Mouse (Mus musculus): ENCODE results near the gene Hccs. TPM values are rescaled to one million over a fixed set of nuclear protein-coding genes. Genes with fewer than 3 reads are reported as not detected.

The Hccs gene
- polyA plus RNA-seq, 1 experiment from 2014 or later: 34.3 TPM

DNA sequence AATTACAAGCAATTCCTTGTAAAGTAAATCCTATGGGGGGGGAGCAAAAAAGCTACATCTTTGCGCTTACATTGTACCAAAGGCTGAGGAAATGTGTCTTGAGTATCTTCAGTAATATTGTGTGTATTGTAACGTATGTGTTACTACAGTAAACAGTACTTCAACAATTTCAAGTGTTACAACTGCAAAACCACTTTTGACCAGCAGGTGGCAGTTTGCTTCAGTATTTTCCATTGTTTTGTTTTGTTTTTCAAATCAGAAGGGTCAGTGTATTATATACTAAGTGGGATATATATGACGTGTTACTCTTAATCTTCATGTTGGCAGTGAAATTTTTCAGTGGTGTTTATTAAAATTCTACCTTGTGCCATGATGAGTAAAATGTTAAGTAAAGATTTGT, 16.2 kb downstream of the Hccs start:
- no peak for ATAC-seq
- Histone ChIP-seq H3K9me3 (ENCODE audit: control insufficient read depth, low read length) (no peaks in the 10 kb centered on the region), H3K4me2 (ENCODE audit: low read length) (no peak overlapping the region), H3K27ac (ENCODE audit: low read length) (no peak overlapping the region), H3K4me3 (replicated peaks; ENCODE audit: low read length) (no peak overlapping the region), H3K27me3 (replicated peaks; ENCODE audit: control insufficient read depth, insufficient read depth, low read length) (no peaks in the 10 kb centered on the region; the same call in 1 of the 2 replicates), H3K4me1 (replicated peaks; ENCODE audit: control insufficient read depth, insufficient read depth, low read length) (no peaks in the 10 kb centered on the region), H3K9ac (replicated peaks; ENCODE audit: low read depth, low read length) (no peak overlapping the region), H3K36me3 (ENCODE audit: control insufficient read depth, insufficient read depth) (no peaks in the 10 kb centered on the region)
- 37% methylated on average over 3 of the region's 3 CpGs for WGBS

DNA sequence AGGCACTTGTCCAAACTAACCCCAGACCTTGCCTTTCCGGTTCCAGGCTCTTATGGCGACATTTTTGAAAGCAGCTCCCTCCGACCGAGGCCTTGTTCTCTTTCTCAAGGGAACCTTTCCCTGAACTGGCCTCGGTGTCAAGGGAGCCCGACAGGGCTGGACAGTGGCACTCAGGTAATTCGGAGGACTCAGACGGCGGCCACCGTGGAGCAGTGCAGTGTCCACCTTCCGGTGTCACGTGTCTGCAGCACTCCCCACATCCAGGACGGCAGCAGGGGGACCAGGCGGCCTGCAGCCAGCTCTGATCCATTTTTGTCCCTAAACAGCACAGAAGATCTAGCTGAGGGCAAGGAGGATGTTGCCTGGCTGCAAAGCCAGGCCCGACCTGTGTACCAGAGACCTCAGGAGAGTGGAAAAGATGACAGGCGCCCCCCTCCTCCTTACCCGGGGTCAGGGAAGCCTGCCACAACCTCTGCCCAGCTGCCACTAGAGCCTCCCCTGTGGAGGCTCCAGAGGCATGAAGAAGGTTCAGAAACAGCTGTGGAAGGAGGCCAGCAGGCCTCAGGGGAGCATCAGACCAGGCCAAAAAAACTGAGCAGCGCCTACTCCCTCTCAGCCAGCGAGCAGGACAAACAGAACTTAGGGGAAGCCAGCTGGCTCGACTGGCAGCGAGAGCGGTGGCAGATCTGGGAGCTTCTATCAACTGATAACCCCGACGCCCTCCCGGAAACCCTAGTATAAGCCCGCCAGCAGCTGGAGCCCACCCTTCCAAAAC, 17.7 kb downstream of the Hccs start:
- no peak overlapping the region for H3K4me3 ChIP-seq (replicated peaks; ENCODE audit: low read length)
- ATAC-seq: no peak

DNA sequence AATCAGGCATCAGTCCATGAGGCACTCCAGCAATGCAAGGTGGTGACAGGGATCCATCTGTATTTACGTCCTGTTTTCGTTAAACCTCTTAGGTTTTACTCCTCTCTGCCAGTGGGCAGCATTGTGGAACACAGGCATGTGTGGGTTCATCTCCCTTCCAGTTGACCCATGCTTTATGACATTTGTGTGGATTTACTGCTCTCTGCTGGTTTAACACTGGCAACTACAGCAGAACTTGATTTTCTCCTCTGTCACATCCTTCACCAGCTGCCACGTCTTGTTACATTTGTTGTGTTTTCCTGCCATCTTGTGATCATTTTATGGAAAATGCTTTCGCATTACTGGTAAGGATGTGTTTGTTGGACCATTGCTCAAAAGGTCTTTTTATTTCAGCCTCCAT, 20.6 kb downstream of the Hccs start:
- Histone ChIP-seq H3K9ac (replicated peaks; ENCODE audit: low read depth, low read length) (no peak overlapping the region), H3K4me2 (ENCODE audit: low read length) (no peak overlapping the region), H3K4me1 (replicated peaks; ENCODE audit: control insufficient read depth, insufficient read depth, low read length) (no peaks in the 10 kb centered on the region), H3K27me3 (replicated peaks; ENCODE audit: control insufficient read depth, insufficient read depth, low read length) (no peaks in the 10 kb centered on the region), H3K9me3 (ENCODE audit: control insufficient read depth, low read length) (no peaks in the 10 kb centered on the region), H3K36me3 (ENCODE audit: control insufficient read depth, insufficient read depth) (no peaks in the 10 kb centered on the region), H3K4me3 (replicated peaks; ENCODE audit: low read length) (no peak overlapping the region), H3K27ac (ENCODE audit: low read length) (no peak overlapping the region)
- 73% methylated on average over 4 of the region's 4 CpGs for WGBS
- ATAC-seq: peak; percentile 73

More for the DNA sequence above, 17.7 kb downstream of the Hccs start:
- no peaks in the 10 kb centered on the region for H3K36me3 ChIP-seq (ENCODE audit: control insufficient read depth, insufficient read depth)
- no peak overlapping the region for H3K9ac ChIP-seq (replicated peaks; ENCODE audit: low read depth, low read length)
- H3K27me3 ChIP-seq (replicated peaks; ENCODE audit: control insufficient read depth, insufficient read depth, low read length): no peaks in the 10 kb centered on the region; the same call in 1 of the 2 replicates
- H3K4me1 ChIP-seq (replicated peaks; ENCODE audit: control insufficient read depth, insufficient read depth, low read length): no peaks in the 10 kb centered on the region
- no peak overlapping the region for H3K27ac ChIP-seq (ENCODE audit: low read length)
- no peaks in the 10 kb centered on the region for H3K9me3 ChIP-seq (ENCODE audit: control insufficient read depth, low read length)
- H3K4me2 ChIP-seq (ENCODE audit: low read length): no peak overlapping the region
- 65% methylated on average over 26 of the region's 26 CpGs for WGBS

DNA sequence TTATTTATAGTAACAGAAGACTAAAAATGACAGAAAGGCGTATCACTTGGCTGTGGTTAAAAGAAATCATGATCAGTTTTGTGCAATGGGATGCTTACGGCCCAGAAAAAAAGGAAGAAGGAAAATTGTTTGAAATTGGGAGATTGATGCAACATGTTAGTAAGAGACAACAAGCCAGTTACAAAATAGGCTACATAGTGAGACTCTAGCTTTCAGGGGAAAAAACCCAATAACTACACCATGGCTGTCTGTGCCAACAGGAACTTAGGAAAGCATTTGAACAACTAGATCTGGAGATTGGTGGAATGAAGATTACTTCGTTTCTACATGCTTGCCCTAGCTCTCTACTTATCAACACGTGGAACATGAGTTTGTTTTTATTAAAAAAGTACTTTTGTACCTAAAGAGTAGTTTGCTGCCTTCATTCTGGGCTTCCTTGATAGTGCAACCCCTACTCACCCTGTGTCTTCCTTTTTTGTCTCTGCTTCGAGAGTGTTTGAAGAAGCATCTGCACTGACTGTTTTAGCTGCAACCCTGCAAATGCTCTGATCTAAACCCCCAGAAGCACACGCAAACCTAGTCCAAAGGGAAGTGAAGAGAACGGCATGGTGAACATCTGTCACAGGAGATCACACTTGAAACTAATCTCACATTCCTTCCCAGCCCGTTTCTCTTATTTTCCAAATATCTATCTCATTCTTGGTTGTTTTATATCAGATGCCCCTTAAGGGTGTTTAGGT, 56.6 kb downstream of the Hccs start:
- Histone ChIP-seq H3K27me3 (replicated peaks; ENCODE audit: control insufficient read depth, insufficient read depth, low read length) (no peaks in the 10 kb centered on the region), H3K9me3 (ENCODE audit: control insufficient read depth, low read length) (no peaks in the 10 kb centered on the region), H3K4me2 (ENCODE audit: low read length) (no peak overlapping the region), H3K36me3 (ENCODE audit: control insufficient read depth, insufficient read depth) (no peaks in the 10 kb centered on the region), H3K27ac (ENCODE audit: low read length) (no peak overlapping the region), H3K9ac (replicated peaks; ENCODE audit: low read depth, low read length) (no peak overlapping the region), H3K4me1 (replicated peaks; ENCODE audit: control insufficient read depth, insufficient read depth, low read length) (no peaks in the 10 kb centered on the region), H3K4me3 (replicated peaks; ENCODE audit: low read length) (no peak overlapping the region)
- 77% methylated on average over 8 of the region's 8 CpGs for WGBS
- ATAC-seq: no peak

DNA sequence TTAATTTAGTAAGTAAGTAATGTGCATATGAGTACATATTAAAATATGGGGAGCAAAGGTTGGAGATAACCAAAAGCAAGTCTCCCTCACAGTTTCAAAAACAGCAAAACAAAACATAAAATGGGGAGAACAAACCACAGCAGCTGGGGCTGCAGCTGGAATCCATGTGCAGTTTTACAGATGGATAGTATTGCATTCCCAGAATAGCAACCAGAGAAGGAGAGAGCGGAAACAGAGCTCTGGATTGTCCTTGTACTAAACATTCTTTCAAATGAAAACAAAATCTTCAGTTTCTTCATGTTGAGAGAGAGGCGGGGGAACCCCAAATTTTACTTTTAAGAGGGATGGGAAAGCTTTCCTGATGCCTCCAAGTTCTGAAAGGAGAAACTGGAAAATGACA, 58.0 kb downstream of the Hccs start:
- 78% methylated on average over 2 of the region's 2 CpGs for WGBS

DNA sequence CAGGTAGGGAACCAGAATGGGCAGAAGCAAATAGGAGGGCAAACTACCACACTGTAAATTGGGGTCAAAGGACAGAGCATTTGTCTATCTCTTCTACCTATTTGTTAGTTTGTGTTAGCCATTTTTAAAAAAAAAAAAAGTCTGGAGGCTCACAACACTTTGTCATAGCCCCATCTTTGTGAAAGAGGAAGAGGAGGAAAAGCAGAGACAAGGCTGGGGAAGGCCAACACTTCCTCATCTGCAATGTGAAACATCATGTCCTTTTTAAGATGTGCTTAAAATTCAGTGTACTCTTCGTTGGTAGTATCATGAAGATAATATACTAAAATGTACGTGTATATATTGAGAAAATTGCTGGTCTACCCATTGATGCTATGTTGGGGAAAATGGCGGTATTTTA, 59.1 kb downstream of the Hccs start:
- Histone ChIP-seq H3K9ac (replicated peaks; ENCODE audit: low read depth, low read length) (no peak overlapping the region), H3K4me3 (replicated peaks; ENCODE audit: low read length) (no peak overlapping the region), H3K4me2 (ENCODE audit: low read length) (no peak overlapping the region), H3K4me1 (replicated peaks; ENCODE audit: control insufficient read depth, insufficient read depth, low read length) (no peaks in the 10 kb centered on the region), H3K27ac (ENCODE audit: low read length) (no peak overlapping the region), H3K27me3 (replicated peaks; ENCODE audit: control insufficient read depth, insufficient read depth, low read length) (0 out of 2 replicates have a peak, but pooled peaks cover 4% of the 10 kb centered on the region), H3K9me3 (ENCODE audit: control insufficient read depth, low read length) (no peaks in the 10 kb centered on the region), H3K36me3 (ENCODE audit: control insufficient read depth, insufficient read depth) (no peaks in the 10 kb centered on the region)
- WGBS: 83% methylated on average over 3 of the region's 3 CpGs
- no peak for ATAC-seq

More for the DNA sequence above, 58.0 kb downstream of the Hccs start:
- ATAC-seq: no peak
- no peak overlapping the region for H3K4me3 ChIP-seq (replicated peaks; ENCODE audit: low read length)
- no peak overlapping the region for H3K27ac ChIP-seq (ENCODE audit: low read length)
- no peak overlapping the region for H3K4me2 ChIP-seq (ENCODE audit: low read length)
- no peaks in the 10 kb centered on the region for H3K36me3 ChIP-seq (ENCODE audit: control insufficient read depth, insufficient read depth)
- H3K9ac ChIP-seq (replicated peaks; ENCODE audit: low read depth, low read length): no peak overlapping the region
- no peaks in the 10 kb centered on the region for H3K9me3 ChIP-seq (ENCODE audit: control insufficient read depth, low read length)
- 0 out of 2 replicates have a peak, but pooled peaks cover 4% of the 10 kb centered on the region for H3K27me3 ChIP-seq (replicated peaks; ENCODE audit: control insufficient read depth, insufficient read depth, low read length)
- no peaks in the 10 kb centered on the region for H3K4me1 ChIP-seq (replicated peaks; ENCODE audit: control insufficient read depth, insufficient read depth, low read length)

DNA sequence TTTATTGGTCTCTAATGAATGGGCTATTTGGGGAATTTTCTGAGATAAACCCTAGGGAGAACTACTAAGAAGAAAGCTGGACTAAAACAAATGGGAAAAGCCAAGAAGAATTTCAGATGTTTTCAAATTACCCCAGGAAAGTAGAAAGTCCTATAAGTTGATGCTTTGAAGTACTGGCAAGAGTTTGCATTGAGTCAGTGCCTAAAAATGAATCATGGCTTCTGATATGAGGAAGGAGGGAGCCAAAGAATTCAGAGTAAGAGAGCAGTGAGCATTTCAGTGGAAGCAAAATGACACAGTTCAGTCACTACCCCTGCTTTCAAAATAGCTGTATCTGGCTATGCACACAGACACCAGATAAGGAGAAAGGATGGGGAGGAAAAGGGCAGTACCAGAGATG, 63.4 kb downstream of the Hccs start:
- H3K27me3 ChIP-seq (replicated peaks; ENCODE audit: control insufficient read depth, insufficient read depth, low read length): 0 out of 2 replicates have a peak, but pooled peaks cover 4% of the 10 kb centered on the region
- H3K4me3 ChIP-seq (replicated peaks; ENCODE audit: low read length): no peak overlapping the region
- no peak for ATAC-seq
- no peak overlapping the region for H3K27ac ChIP-seq (ENCODE audit: low read length)
- H3K4me1 ChIP-seq (replicated peaks; ENCODE audit: control insufficient read depth, insufficient read depth, low read length): no peaks in the 10 kb centered on the region
- H3K9me3 ChIP-seq (ENCODE audit: control insufficient read depth, low read length): no peaks in the 10 kb centered on the region
- no peak overlapping the region for H3K9ac ChIP-seq (replicated peaks; ENCODE audit: low read depth, low read length)
- H3K36me3 ChIP-seq (ENCODE audit: control insufficient read depth, insufficient read depth): no peaks in the 10 kb centered on the region
- H3K4me2 ChIP-seq (ENCODE audit: low read length): no peak overlapping the region

DNA sequence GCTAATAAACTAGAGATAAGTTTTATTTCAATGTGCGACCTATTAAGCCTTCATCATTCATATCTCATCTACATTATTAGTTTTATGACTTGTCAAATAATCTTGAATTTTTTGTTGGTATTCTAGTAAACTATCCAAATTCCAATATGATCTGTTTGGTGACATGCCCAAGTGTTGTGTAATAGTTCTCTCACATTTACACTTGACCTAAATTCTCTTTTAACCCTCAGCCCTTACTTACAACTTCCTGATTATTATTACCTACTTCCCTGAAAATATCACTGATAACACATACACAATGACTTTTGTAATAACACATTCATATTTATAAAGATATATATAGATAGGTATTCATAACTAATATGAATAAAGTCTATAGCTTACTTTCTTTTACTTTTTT, 64.3 kb downstream of the Hccs start:
- no peaks in the 10 kb centered on the region for H3K4me1 ChIP-seq (replicated peaks; ENCODE audit: control insufficient read depth, insufficient read depth, low read length)
- H3K27me3 ChIP-seq (replicated peaks; ENCODE audit: control insufficient read depth, insufficient read depth, low read length): 0 out of 2 replicates have a peak, but pooled peaks cover 4% of the 10 kb centered on the region
- H3K4me3 ChIP-seq (replicated peaks; ENCODE audit: low read length): no peak overlapping the region
- no peaks in the 10 kb centered on the region for H3K36me3 ChIP-seq (ENCODE audit: control insufficient read depth, insufficient read depth)
- ATAC-seq: no peak
- no peaks in the 10 kb centered on the region for H3K9me3 ChIP-seq (ENCODE audit: control insufficient read depth, low read length)
- 60% methylated on average over 1 of the region's 1 CpGs for WGBS
- H3K27ac ChIP-seq (ENCODE audit: low read length): no peak overlapping the region
- no peak overlapping the region for H3K4me2 ChIP-seq (ENCODE audit: low read length)
- no peak overlapping the region for H3K9ac ChIP-seq (replicated peaks; ENCODE audit: low read depth, low read length)

DNA sequence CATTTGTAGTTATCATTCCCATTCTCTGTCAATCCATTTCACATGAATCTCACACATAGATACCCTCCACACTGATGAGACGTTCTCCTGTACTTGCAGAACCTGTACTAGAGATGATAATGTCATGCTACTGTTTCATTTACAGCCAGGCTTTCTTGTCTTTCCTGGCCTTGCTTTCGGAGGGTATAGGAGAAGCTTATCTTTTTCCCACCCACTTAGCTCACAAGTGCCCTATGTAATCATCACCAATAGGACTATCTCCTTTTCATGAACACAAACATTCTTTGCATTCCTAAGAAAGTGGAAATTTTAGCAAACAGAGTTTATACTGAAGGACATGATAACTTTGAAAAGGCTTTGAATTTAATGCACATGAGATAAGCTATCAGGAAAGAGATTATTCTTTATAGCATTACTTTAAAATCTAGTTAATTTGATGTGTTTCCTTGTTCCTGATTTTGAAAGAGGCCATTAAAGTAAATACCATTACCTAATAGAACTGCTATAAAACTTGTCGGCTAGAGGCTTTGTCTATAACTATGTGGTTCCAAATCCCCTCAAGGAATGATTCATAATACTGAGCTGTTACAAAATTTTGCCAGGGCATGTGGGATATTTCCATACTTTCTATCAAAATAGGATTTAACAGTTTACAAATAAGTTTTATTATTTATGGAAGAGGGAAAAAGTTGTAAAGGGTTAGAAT, 97.7 kb downstream of the Hccs start:
- WGBS: 75% methylated on average over 3 of the region's 3 CpGs
- ATAC-seq: no peak

More for the DNA sequence above, 97.7 kb downstream of the Hccs start:
- Histone ChIP-seq H3K9ac (replicated peaks; ENCODE audit: low read depth, low read length) (no peak overlapping the region), H3K27ac (ENCODE audit: low read length) (no peak overlapping the region), H3K36me3 (ENCODE audit: control insufficient read depth, insufficient read depth) (no peaks in the 10 kb centered on the region), H3K9me3 (ENCODE audit: control insufficient read depth, low read length) (no peaks in the 10 kb centered on the region), H3K4me3 (replicated peaks; ENCODE audit: low read length) (no peak overlapping the region), H3K4me2 (ENCODE audit: low read length) (no peak overlapping the region), H3K27me3 (replicated peaks; ENCODE audit: control insufficient read depth, insufficient read depth, low read length) (no peaks in the 10 kb centered on the region), H3K4me1 (replicated peaks; ENCODE audit: control insufficient read depth, insufficient read depth, low read length) (no peaks in the 10 kb centered on the region)

All from forebrain, embryonic 16.5 days (tissue).